Mouse (Mus musculus): ENCODE data around the gene Psmd5. TPM values are rescaled to one million over a fixed set of nuclear protein-coding genes. Genes with fewer than 3 reads are reported as not detected.
"Not testable (repeated sequence)": the region's sequence is repeated elsewhere in the genome, so short reads cannot be mapped to it uniquely, and the experiment has no call there.

The Psmd5 gene
- polyA plus RNA-seq, 1 experiment: 4.2 TPM

DNA sequence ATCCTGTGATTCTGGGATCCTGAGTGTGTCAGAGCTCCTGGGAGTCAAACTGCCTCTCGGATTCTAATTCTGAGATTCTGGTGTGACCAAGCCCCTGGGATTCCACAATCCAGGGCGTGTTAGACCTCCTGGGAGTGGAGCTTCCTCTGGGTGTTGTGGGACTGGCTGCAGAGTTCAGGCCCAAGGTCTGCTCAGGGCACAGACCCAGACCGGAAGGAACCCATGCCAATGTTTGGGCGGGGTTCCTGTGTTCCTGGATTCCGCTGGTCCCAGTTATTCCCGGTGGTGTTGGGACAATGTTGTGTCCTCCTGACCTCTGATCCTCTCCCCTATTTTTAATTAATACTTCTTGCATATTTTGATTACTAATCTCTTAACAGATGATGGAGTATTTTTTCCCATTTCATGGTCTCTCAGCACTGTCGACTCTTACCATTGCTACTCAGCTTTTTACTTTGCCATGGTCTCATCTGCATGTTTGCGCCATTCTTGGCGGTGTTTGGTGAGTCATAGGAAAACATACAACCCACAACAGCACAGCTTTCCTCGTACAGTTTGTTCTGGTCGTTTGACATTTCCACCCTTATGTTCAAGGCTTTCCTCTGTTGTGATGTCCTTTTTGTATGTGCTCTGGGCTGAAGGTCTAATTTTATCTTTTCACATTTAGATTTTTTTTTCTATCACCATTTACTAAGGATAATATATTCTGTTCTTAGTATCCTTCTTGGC is 31.4 kb downstream of the Psmd5 start:
- Histone ChIP-seq H3K4me3 (ENCODE audit: low read depth, low read length) (no peak overlapping the region), H3K4me1 (ENCODE audit: control insufficient read depth, insufficient read depth, insufficient read length, low read length) (no peaks in the 10 kb centered on the region), H3K36me3 (ENCODE audit: control insufficient read depth, insufficient read depth, low read length) (no peaks in the 10 kb centered on the region), H3K27me3 (ENCODE audit: control insufficient read depth, insufficient read depth, low read length) (no peaks in the 10 kb centered on the region), H3K27ac (ENCODE audit: insufficient read depth, low read depth, low read length) (no peak overlapping the region)
- no peak for TF ChIP-seq CTCF (IDR thresholded peaks at IDR 0.05; ENCODE audit: extremely low read depth, insufficient read length, insufficient replicate concordance, low read depth, low read length)
- WGBS: 67% methylated on average over 11 of the region's 11 CpGs

DNA sequence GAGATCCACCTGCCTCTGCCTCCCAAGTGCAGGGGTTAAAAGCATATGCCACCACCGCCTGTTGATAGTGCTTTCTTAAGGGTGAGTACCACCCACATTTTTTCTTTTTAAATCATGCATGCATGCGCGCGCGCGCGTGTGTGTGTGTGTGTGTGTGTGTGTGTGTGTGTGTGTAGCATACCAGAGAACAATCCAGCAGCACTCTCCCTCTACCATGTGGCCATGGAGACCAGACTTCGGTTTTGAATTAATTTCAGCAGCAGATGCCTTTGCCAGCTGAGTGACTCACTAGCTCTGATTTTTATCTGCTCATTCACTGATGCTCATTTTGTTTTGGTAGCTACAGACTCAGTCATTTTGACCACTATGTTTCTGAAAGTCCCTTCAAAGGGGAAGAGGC is 33.1 kb downstream of the Psmd5 start:
- 84% methylated on average over 8 of the region's 8 CpGs for WGBS
- H3K36me3 ChIP-seq (ENCODE audit: control insufficient read depth, insufficient read depth, low read length): no peaks in the 10 kb centered on the region
- no peak for TF ChIP-seq POLR2A (IDR thresholded peaks at IDR 0.05; ENCODE audit: low read depth, low read length)
- no peak for TF ChIP-seq CTCF (IDR thresholded peaks at IDR 0.05; ENCODE audit: extremely low read depth, insufficient read length, insufficient replicate concordance, low read depth, low read length)
- no peaks in the 10 kb centered on the region for H3K27me3 ChIP-seq (ENCODE audit: control insufficient read depth, insufficient read depth, low read length)
- H3K4me1 ChIP-seq (ENCODE audit: control insufficient read depth, insufficient read depth, insufficient read length, low read length): no peaks in the 10 kb centered on the region
- no peak overlapping the region for H3K27ac ChIP-seq (ENCODE audit: insufficient read depth, low read depth, low read length)
- H3K4me3 ChIP-seq (ENCODE audit: low read depth, low read length): no peak overlapping the region

GRCm38 (mm10) chr2:34840143-34840542 is 34.6 kb downstream of the Psmd5 start:
- H3K4me3 ChIP-seq (ENCODE audit: low read depth, low read length); H3K27ac ChIP-seq (ENCODE audit: insufficient read depth, low read depth, low read length); H3K4me1 ChIP-seq (ENCODE audit: control insufficient read depth, insufficient read depth, insufficient read length, low read length); H3K36me3 ChIP-seq (ENCODE audit: control insufficient read depth, insufficient read depth, low read length); H3K27me3 ChIP-seq (ENCODE audit: control insufficient read depth, insufficient read depth, low read length): not testable (repeated sequence)
- WGBS: 80% methylated on average over 5 of the region's 5 CpGs

GRCm38 (mm10) chr2:34835669-34836068 is 39.1 kb downstream of the Psmd5 start:
- H3K4me3 ChIP-seq (ENCODE audit: low read depth, low read length): no peak overlapping the region
- H3K27me3 ChIP-seq (ENCODE audit: control insufficient read depth, insufficient read depth, low read length): no peaks in the 10 kb centered on the region
- no peaks in the 10 kb centered on the region for H3K36me3 ChIP-seq (ENCODE audit: control insufficient read depth, insufficient read depth, low read length)
- TF ChIP-seq CTCF (IDR thresholded peaks at IDR 0.05; ENCODE audit: extremely low read depth, insufficient read length, insufficient replicate concordance, low read depth, low read length) (no peak), POLR2A (IDR thresholded peaks at IDR 0.05; ENCODE audit: low read depth, low read length) (no peak)
- no peaks in the 10 kb centered on the region for H3K4me1 ChIP-seq (ENCODE audit: control insufficient read depth, insufficient read depth, insufficient read length, low read length)
- 80% methylated on average over 3 of the region's 3 CpGs for WGBS
- H3K27ac ChIP-seq (ENCODE audit: insufficient read depth, low read depth, low read length): no peak overlapping the region

- Histone ChIP-seq H3K4me3 (ENCODE audit: low read depth, low read length) (no peak overlapping the region), H3K36me3 (ENCODE audit: control insufficient read depth, insufficient read depth, low read length) (no peaks in the 10 kb centered on the region), H3K27me3 (ENCODE audit: control insufficient read depth, insufficient read depth, low read length) (no peaks in the 10 kb centered on the region), H3K27ac (ENCODE audit: insufficient read depth, low read depth, low read length) (no peak overlapping the region), H3K4me1 (ENCODE audit: control insufficient read depth, insufficient read depth, insufficient read length, low read length) (no peaks in the 10 kb centered on the region)
- TF ChIP-seq POLR2A (IDR thresholded peaks at IDR 0.05; ENCODE audit: low read depth, low read length): no peak
- no peak for TF ChIP-seq CTCF (IDR thresholded peaks at IDR 0.05; ENCODE audit: extremely low read depth, insufficient read length, insufficient replicate concordance, low read depth, low read length)
- 89% methylated on average over 17 of the region's 17 CpGs for WGBS
Measured at GRCm38 (mm10) chr2:34833624-34834023, 41.1 kb downstream of the Psmd5 start.

DNA sequence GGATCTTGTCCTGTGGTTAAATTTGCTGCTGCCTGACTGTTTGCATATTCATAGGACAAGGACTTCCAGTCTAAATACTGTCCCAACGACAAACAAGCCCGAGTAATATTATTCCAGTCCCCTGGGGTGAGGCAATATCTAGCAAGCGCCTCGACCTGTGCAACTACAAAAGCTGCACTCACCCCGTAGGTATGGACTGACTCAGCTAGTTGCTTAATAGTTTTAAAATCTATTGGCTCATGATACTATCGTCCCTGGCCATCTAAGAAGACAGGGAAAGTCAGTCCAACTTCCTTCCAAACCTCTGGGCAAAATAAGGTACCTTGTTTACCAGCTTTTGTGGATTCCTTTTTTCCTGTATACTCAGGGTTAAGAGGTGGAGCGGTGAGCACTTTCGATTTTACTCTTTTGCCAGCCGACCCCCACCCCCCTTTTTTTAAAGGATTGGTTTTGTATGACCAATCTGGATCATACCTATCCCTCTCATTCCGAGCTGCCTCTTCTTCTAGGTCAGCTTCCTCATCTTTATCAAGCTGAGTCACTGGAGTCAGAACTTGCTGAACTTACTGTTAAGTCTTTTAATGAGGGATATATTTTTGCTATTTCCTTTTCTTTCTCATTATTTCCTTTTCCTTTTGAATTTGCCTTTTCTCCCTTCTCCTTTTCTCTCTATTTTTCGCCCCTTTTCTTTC is 41.9 kb downstream of the Psmd5 start, which contains the start of gene Gm34653:
Gene Gm34653 (plus strand): TSS at position 242 of the 692 bp plus-strand sequence.
- H3K36me3 ChIP-seq (ENCODE audit: control insufficient read depth, insufficient read depth, low read length); H3K27me3 ChIP-seq (ENCODE audit: control insufficient read depth, insufficient read depth, low read length); H3K27ac ChIP-seq (ENCODE audit: insufficient read depth, low read depth, low read length); H3K4me3 ChIP-seq (ENCODE audit: low read depth, low read length); H3K4me1 ChIP-seq (ENCODE audit: control insufficient read depth, insufficient read depth, insufficient read length, low read length): not testable (repeated sequence)
- 50% methylated on average over 11 of the region's 11 CpGs for WGBS

DNA sequence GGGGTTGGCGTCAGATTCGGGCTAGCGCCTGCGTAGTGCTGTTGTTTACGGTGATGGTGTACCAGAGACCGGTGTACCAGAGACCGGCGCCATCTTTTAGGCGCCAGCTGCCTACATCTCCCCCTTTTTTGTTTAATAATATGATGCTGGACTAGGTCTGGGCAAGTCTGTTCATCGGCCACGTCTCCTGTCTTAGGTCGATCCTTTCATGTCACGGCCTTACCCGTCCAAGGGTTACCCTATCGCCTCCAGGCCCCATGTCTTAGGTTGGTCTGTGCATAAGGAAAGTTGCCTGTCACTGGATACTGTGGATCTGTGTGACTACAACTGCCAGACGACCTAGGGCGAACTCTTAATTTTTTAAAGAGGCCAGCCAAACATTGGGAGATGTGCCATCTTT is 44.7 kb downstream of the Psmd5 start:
- H3K4me3 ChIP-seq (ENCODE audit: low read depth, low read length); H3K4me1 ChIP-seq (ENCODE audit: control insufficient read depth, insufficient read depth, insufficient read length, low read length); H3K27me3 ChIP-seq (ENCODE audit: control insufficient read depth, insufficient read depth, low read length); H3K36me3 ChIP-seq (ENCODE audit: control insufficient read depth, insufficient read depth, low read length); H3K27ac ChIP-seq (ENCODE audit: insufficient read depth, low read depth, low read length): not testable (repeated sequence)
- WGBS: 97% methylated on average over 17 of the region's 17 CpGs
